Mouse (Mus musculus) right cerebral cortex, postnatal 25 days (tissue): ENCODE data around the gene Pecam1.
"Not testable (repeated sequence)": the region's sequence is repeated elsewhere in the genome, so short reads cannot be mapped to it uniquely, and the experiment has no call there.

Experiments
- DNase-seq: peaks from one replicate; pipeline ENCODE4 v3.0.0; 2022

Pecam1 gene

GRCm38 (mm10) chr11:106750121-106750751 lies at the start of gene Pecam1:
Pecam1 (minus strand) TSS chr11:106750628.
- no peak for DNase-seq

- DNase-seq, result no peak
Observed at GRCm38 (mm10) chr11:106795679-106796078, 45.3 kb upstream of the Pecam1 start.

- DNase-seq, result no peak
Observed at GRCm38 (mm10) chr11:106793846-106794245, 43.4 kb upstream of the Pecam1 start.

GRCm38 (mm10) chr11:106789649-106790048 lies 39.2 kb upstream of the Pecam1 start:
- DNase-seq, result no peak

GRCm38 (mm10) chr11:106788775-106789459 lies 38.5 kb upstream of the Pecam1 start, which contains the start of the genes Ddx5 and Cep95:
Ddx5 (minus strand) TSS chr11:106789185.
Cep95 (plus strand) TSS chr11:106789252.
- DNase-seq, result peak; percentile 98

- peak; percentile 97 for DNase-seq
Observed at GRCm38 (mm10) chr11:106788026-106788774, 37.8 kb upstream of the Pecam1 start.

- peak; percentile 85 for DNase-seq
Observed at GRCm38 (mm10) chr11:106787131-106788025, 37.0 kb upstream of the Pecam1 start.

GRCm38 (mm10) chr11:106785043-106785442 lies 34.6 kb upstream of the Pecam1 start:
- DNase-seq, result no peak

GRCm38 (mm10) chr11:106784476-106784875 lies 34.0 kb upstream of the Pecam1 start:
- DNase-seq, result no peak

GRCm38 (mm10) chr11:106782841-106783764 lies 32.7 kb upstream of the Pecam1 start:
- DNase-seq, result no peak

GRCm38 (mm10) chr11:106782271-106782670 lies 31.8 kb upstream of the Pecam1 start:
- not testable (repeated sequence) for DNase-seq

GRCm38 (mm10) chr11:106780590-106781220 lies 30.3 kb upstream of the Pecam1 start:
- no peak for DNase-seq

- no peak for DNase-seq
Observed at GRCm38 (mm10) chr11:106780089-106780425, 29.6 kb upstream of the Pecam1 start.

- peak; percentile 91 for DNase-seq
Observed at GRCm38 (mm10) chr11:106779388-106780088, 29.1 kb upstream of the Pecam1 start, which contains the start of gene Polg2. Polg2 (minus strand) TSS chr11:106779537.

GRCm38 (mm10) chr11:106778589-106779387 lies 28.4 kb upstream of the Pecam1 start:
- DNase-seq, result no peak

- no peak for DNase-seq
Observed at GRCm38 (mm10) chr11:106778132-106778531, 27.7 kb upstream of the Pecam1 start.

GRCm38 (mm10) chr11:106777395-106777794 lies 27.0 kb upstream of the Pecam1 start:
- no peak for DNase-seq

- DNase-seq, result no peak
Observed at GRCm38 (mm10) chr11:106776960-106777359, 26.5 kb upstream of the Pecam1 start.

GRCm38 (mm10) chr11:106773061-106773460 lies 22.6 kb upstream of the Pecam1 start:
- no peak for DNase-seq
